Mouse (Mus musculus) T-helper 2 cell (primary cell): ENCODE data around the gene Ankrd52.

Experiments used
- in situ Hi-C: fragments of 300-600 bp; cut with MboI, MseI; formaldehyde crosslinking; loops from one replicate; pipeline ENCODE4 v1.15.1; 2025; ENCODE audit warnings: high pct_unique_total_duplicates

Gene Ankrd52

GRCm38 (mm10) chr10:128369599-128369998 lies 7.3 kb upstream of the Ankrd52 start:
- in situ Hi-C loops = no loop called here

DNA sequence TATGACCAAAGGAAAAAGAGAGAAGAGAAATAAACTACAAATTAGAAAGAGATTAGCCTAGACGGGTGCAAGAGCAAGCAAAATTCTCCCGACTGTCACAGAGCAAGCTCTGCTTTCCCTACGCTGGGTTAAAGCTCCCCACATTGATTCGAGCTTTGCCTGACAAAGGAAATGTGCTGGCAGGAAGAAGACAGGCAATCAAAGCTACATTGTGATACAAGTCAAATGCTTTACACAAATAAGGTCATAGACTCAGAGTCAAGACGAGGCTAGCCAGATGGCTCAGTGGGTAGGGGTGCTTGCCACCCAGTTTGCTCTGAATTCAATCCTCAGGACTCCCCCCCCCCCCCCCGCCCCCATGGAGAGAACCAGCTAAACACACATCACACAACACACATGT lies 6.9 kb upstream of the Ankrd52 start:
- in situ Hi-C loops = loop anchor here (10.0 kb wide), 1 partner anchor 1295 kb away; the partner anchor contains the start of genes Agap2 and Tspan31

DNA sequence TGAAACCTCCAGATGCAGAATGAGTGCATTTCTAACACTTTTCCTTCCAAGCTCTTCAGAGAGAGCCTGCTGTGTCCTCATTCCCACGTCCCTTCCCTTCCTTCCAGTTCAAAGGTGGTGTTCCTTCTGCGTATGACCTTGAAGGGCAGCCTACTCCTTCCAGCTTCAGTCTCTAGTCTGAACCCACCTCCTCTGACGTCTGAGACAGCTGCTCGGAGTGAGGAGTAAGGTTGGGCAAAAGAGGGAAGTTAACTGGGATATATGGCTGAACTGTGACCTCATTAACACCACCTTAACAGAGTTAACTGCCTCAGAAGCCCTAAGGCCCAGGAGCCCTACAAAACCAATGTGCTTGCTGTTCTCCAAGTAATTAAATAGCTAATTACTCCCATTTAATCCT lies 6.3 kb upstream of the Ankrd52 start:
- in situ Hi-C loops = loop anchor here (10.0 kb wide), 1 partner anchor 1296 kb away; the partner anchor contains the start of genes Agap2 and Tspan31

DNA sequence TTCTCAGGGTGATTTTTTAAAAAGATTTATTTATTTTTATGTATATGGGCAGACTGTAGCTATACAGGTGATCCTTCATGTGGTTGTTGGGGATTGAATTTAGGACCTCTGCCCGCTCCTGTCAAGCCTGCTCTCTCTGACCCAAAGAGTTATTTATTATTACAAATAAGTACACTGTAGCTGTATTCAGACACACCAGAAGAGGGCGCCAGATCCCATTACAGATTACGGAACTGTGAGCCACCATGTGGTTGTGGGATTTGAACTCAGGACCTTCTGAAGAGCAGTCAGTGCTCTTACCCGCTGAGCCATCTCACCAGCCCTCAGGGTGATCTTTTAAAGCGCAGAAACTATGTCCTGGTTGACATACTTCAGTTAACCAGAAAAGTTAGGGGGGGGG lies 4.8 kb upstream of the Ankrd52 start:
- in situ Hi-C loops = loop anchor here (10.0 kb wide), 1 partner anchor 1297 kb away; the partner anchor contains the start of genes Agap2 and Tspan31

GRCm38 (mm10) chr10:128372989-128373748 lies 3.7 kb upstream of the Ankrd52 start:
- in situ Hi-C loops = loop anchor here (10.0 kb wide), 1 partner anchor 1298 kb away; the partner anchor contains the start of genes Agap2 and Tspan31

GRCm38 (mm10) chr10:128374393-128374792 lies 2.5 kb upstream of the Ankrd52 start:
- in situ Hi-C loops = loop anchor here (10.0 kb wide), 1 partner anchor 1300 kb away; the partner anchor contains the start of genes Agap2 and Tspan31

GRCm38 (mm10) chr10:128376099-128376454 lies 838 bp upstream of the Ankrd52 start:
- in situ Hi-C loops = loop anchor here (10.0 kb wide), 1 partner anchor 1301 kb away; the partner anchor contains the start of genes Agap2 and Tspan31

DNA sequence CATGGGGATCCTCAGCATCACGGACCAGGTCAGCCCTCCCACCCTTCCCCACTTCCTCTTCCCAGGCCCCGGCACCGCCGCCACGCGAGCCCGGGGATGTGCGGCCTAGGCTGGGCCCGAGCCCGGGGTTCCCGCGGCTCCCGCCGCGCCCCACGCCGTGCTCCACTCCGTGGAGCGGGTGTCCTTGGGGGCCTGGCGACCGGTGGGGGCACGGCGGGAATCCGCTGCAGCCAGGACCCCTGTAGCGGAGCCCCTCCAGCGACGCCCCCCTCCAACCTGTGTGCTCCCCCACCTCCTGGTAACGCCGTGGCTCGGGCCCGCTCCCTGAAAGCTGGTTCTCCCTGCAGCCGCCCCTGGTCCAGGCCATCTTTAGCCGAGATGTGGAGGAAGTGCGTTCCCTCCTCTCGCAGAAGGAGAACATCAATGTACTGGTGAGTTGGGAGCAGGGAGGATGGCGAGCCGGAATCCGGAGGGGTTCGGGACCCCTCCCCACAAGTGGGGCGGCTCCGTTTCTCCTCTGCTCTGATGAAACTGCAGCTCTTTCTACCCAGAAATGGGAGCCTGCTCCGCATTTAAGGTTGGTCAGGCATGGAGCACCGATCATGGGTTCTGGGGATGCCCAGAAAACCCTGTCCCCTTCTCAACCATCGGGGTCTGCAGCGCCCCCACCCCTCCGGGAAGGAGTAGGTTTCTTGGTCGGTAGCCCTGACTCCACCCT lies 466 bp downstream of the Ankrd52 start:
- in situ Hi-C loops = loop anchor here (10.0 kb wide), 1 partner anchor 1303 kb away; the partner anchor contains the start of genes Agap2 and Tspan31

DNA sequence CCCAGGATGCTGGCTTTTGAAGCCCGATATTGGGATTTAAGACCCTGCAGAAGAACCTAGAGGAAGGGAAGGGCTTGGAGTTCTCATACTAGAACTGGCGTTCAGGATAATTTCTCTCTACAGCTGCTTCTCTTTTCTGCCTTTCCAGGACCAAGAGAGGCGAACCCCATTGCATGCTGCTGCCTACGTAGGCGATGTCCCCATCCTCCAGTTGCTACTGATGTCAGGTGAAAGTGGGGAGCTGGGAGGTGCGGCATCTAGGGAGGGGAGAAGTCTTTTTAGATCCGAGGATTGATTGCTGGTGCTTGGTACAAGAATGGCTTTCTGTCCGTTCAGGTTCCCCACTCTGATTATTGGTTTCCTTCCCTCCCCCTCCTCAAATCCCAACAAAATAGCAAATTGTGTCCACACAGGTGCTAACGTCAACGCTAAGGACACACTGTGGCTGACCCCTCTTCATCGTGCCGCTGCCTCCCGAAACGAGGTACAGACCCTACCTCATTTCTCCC lies 1.1 kb downstream of the Ankrd52 start:
- in situ Hi-C loops = loop anchor here (10.0 kb wide), 1 partner anchor 1303 kb away; the partner anchor contains the start of genes Agap2 and Tspan31

DNA sequence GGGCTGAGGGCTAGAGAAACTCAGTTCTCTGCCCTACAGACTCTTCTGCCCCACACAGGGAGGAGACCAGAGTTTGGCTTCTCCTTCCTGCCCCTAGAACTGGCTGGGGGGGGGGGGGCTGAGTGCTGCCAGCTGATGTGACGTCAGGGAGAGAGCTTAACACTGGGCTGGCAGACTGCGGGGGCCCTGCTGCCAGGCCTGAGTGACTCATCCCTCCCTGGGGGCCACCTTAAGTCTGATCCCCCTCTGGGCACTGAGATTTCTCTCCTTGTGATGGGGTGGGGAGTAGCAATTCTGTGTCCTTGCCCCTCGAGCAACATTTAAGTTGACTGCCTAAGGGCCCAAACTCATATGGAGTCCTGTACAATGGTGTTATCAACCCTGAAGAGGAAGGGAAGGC lies 1.5 kb downstream of the Ankrd52 start:
- in situ Hi-C loops = loop anchor here (10.0 kb wide), 1 partner anchor 1304 kb away; the partner anchor contains the start of genes Agap2 and Tspan31

DNA sequence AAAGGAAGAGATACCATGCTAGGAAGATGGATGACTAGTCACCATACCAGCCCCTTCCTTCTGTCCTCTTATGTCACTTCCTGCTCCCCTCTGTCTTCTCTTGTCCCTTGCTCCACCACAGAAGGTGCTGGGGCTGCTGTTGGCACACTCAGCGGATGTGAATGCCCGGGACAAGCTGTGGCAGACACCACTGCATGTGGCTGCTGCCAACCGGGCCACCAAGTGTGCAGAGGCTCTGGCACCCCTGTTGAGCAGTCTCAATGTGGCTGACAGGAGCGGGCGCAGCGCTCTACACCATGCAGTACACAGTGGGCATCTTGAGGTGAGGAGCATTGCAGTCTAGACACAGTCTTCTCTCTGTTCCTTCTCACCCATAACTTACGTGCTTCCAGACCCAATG lies 2.3 kb downstream of the Ankrd52 start:
- in situ Hi-C loops = loop anchor here (10.0 kb wide), 1 partner anchor 1304 kb away; the partner anchor contains the start of genes Agap2 and Tspan31

GRCm38 (mm10) chr10:128380565-128380964 lies 3.6 kb downstream of the Ankrd52 start:
- in situ Hi-C loops = no loop called here

DNA sequence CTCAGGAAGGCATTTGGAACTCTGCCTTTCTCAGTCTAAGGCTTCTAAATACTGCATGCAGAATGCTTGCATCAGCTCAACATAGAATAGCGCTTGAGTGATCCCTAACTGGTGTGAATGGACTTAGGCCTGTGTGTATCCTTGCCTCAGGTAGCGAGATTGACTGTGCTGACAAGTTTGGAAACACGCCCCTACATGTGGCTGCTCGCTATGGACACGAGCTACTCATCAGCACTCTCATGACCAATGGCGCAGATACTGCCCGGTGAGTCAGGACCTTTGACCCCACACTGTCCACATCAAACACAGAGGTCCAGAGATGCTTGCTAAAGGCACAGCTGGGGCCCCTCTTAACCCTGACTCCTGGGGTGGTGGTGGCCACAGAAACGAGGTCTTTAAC lies 5.6 kb downstream of the Ankrd52 start:
- in situ Hi-C loops = no loop called here

DNA sequence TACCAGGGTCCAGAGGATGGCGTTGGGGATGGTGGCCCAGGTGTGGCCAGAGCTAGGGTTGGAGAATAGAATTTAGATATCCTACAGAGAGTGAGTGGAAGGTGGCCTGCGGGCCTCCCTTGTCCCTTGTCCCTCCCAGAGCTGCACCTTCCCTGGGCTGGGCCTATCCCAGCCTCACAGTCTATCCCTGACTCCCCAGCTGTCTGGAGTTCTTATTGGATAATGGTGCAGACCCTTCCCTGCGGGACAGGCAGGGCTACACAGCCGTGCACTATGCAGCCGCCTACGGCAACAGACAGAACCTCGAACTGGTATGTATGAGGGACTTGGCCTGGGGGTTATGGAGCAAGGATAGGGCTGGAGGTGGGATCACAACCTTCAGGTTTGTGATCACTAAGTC lies 9.0 kb downstream of the Ankrd52 start:
- in situ Hi-C loops = no loop called here

DNA sequence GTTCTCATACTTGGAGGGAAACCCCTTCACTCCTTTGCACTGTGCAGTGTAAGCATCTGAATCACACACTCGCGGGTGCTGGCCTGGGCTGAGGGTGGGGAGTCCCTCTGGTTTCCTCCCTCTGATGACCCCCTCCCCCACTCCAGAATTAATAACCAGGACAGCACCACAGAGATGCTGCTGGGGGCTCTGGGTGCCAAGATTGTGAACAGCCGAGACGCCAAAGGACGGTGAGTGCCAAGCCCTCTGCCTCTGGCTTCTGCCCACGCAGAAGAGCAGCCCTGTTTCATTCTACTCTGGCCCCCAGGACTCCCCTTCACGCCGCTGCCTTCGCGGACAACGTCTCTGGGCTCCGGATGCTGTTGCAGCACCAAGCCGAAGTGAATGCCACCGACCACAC lies 12.0 kb downstream of the Ankrd52 start:
- in situ Hi-C loops = no loop called here

GRCm38 (mm10) chr10:128389570-128389969 lies 12.7 kb downstream of the Ankrd52 start:
- in situ Hi-C loops = no loop called here

GRCm38 (mm10) chr10:128390366-128390765 lies 13.5 kb downstream of the Ankrd52 start:
- in situ Hi-C loops = no loop called here

DNA sequence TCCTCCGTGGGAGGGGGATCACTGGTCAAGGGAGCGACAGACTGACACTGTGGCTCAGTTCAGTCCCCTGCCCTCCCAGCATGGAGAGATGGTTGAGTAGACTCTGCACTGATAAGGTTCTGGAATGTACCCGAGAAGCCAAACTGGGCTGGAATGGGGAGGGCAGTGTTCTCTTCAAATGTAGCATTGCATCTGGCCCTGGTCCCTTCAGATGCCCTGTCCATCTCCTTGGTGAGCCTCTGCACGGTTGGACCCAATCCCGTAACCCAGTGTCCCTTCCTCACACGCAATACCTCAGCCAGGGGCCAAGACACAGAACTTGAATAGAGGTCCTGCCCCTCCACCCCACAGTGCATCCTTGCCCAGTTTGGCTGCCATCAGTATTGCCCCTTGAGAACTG lies 14.9 kb downstream of the Ankrd52 start:
- in situ Hi-C loops = no loop called here

GRCm38 (mm10) chr10:128396017-128396673 lies 19.2 kb downstream of the Ankrd52 start:
- in situ Hi-C loops = no loop called here

- in situ Hi-C loops = no loop called here
Measured at GRCm38 (mm10) chr10:128396716-128397264, 19.9 kb downstream of the Ankrd52 start.

- in situ Hi-C loops = no loop called here
Measured at GRCm38 (mm10) chr10:128397466-128397865, 20.6 kb downstream of the Ankrd52 start.
